Mouse (Mus musculus) megakaryocyte, embryonic 14.5 days (primary cell): ENCODE measurements around the gene Plin2. TPM values are rescaled to one million over a fixed set of nuclear protein-coding genes. Genes with fewer than 3 reads are reported as not detected.
"Not testable (repeated sequence)": the region's sequence is repeated elsewhere in the genome, so short reads cannot be mapped to it uniquely, and the experiment has no call there.

Experiments used
- H3K27me3 ChIP-seq: replicated peaks from 2 replicates; pipeline ENCODE3; 2012; ENCODE audit warnings: inconsistent platforms
- H3K36me3 ChIP-seq: replicated peaks from 2 replicates; pipeline ENCODE3; 2012; ENCODE audit warnings: low read length, inconsistent platforms, mixed read lengths
- H3K4me1 ChIP-seq: 2 replicates; pipeline ENCODE4 v1.6.1; 2012; ENCODE audit warnings: inconsistent platforms
- H3K4me3 ChIP-seq: replicated peaks from 2 replicates; pipeline ENCODE3; 2012; ENCODE audit warnings: moderate library complexity, mild to moderate bottlenecking, inconsistent platforms
- H3K9me3 ChIP-seq: 2 replicates; pipeline ENCODE4 v1.6.1; 2012; ENCODE audit warnings: inconsistent platforms
- FLI1 ChIP-seq: IDR thresholded peaks from 2 replicates; pipeline ENCODE4 v1.6.1; 2012; ENCODE audit warnings: low read length, inconsistent platforms, mixed read lengths
- GATA1 ChIP-seq: IDR thresholded peaks from 3 replicates; pipeline ENCODE4 v1.6.1; 2012; ENCODE audit warnings: mixed read lengths, low read length, inconsistent platforms, borderline replicate concordance
- polyA plus RNA-seq: library from polyadenylated mRNA; stranded (reverse); fragments of >175 nt; gene quantifications from 2 replicates; pipeline ENCODE4 v1.2.3, GENCODE M21; 2012; ENCODE audit warnings: low replicate concordance; ENCODE audit not compliant: insufficient read depth

Plin2 gene
- polyA plus RNA-seq, 1 experiment: 32.6 TPM

DNA sequence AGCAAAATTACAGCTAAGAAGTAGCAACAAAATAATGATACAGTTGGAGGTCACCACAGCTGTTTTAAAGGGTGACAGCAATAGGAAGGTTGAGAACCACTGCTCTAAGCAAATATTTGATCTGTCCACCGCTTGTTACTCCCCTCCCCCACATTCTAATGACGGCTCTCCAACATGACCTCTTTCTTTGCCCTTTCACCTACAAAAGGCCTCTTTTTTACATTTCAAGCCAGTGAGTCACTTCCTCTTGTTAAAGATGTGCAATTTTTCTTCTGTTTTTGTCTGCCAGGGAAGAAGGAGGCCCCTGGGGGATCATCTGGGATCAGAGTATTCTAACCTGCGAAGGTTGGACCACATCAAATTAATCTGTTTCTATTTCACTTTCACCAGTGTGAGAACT, 1.9 kb upstream of the Plin2 start:
- no peak for TF ChIP-seq GATA1
- no peak for TF ChIP-seq FLI1
- peaks cover 12% of the 10 kb centered on the region for H3K36me3 ChIP-seq
- H3K4me1 ChIP-seq: peaks cover 67% of the 10 kb centered on the region
- no peak overlapping the region for H3K4me3 ChIP-seq
- no peaks in the 10 kb centered on the region for H3K9me3 ChIP-seq
- H3K27me3 ChIP-seq: no peaks in the 10 kb centered on the region

DNA sequence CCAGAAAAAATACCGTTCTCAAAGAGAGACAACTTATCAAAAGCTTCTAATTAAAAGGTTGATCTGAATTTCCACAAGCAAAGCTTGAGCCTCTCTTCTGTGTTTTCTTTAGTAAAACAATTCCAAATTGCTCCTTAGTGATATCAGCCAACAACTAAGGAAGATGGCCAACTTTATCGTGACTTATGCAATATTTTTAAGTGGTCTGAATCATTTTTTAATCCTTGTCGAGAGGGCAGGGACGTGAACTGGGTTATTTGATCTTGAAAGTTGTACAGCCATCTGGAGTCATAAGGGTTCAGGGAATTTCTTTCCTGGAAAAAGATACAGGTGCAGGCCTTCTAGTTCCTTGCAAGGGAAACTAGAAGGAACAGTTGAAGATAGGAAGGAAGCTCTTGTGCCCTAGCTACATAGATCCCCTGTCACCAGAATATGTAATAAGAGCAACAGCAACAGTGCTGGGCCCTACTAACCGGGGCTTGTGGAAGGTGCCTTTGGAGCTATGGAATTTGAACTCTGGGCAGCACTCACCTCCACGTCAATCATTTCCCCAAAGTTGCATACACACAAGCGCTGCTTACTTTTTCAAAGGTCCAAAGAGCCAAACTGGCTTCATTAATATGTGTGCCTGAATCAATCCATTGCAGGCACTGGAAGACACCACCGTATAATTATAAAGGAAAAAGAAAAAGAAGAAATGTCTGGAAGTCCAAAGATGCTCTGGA, 884 bp upstream of the Plin2 start:
- no peak for TF ChIP-seq FLI1
- no peak for TF ChIP-seq GATA1
- Histone ChIP-seq H3K27me3 (no peaks in the 10 kb centered on the region), H3K36me3 (peaks cover 22% of the 10 kb centered on the region), H3K4me3 (no peak overlapping the region), H3K4me1 (peaks cover 64% of the 10 kb centered on the region), H3K9me3 (no peaks in the 10 kb centered on the region)

DNA sequence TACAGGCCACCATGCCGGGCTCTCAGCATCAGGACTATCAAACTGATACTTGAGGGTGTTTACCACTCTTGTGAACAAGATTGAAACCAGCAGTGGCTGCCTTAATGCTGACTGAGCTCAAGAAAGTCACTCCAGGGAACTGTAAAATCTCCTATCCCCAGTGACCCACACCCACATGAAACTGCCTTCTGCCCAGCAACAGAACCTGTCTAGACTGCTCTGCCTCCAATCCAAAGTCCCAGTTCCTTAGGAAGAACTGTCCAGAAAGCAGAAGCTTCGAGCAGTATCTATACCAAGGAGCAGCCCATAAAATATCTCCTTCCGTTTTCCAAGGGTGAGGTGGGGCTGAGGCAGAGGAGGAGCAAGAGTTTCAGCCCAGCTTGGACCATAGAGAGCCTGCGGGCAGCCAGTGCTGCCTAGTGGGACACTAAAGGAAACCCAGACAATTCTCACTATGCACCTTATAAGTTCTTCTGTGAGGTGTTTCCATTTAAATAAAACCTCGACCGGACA, 563 bp downstream of the Plin2 start:
- H3K27me3 ChIP-seq, H3K9me3 ChIP-seq: not testable (repeated sequence)
- Histone ChIP-seq H3K4me1 (peaks cover 73% of the 10 kb centered on the region), H3K36me3 (peaks cover 36% of the 10 kb centered on the region), H3K4me3 (peak overlapping the region; percentile 95)

DNA sequence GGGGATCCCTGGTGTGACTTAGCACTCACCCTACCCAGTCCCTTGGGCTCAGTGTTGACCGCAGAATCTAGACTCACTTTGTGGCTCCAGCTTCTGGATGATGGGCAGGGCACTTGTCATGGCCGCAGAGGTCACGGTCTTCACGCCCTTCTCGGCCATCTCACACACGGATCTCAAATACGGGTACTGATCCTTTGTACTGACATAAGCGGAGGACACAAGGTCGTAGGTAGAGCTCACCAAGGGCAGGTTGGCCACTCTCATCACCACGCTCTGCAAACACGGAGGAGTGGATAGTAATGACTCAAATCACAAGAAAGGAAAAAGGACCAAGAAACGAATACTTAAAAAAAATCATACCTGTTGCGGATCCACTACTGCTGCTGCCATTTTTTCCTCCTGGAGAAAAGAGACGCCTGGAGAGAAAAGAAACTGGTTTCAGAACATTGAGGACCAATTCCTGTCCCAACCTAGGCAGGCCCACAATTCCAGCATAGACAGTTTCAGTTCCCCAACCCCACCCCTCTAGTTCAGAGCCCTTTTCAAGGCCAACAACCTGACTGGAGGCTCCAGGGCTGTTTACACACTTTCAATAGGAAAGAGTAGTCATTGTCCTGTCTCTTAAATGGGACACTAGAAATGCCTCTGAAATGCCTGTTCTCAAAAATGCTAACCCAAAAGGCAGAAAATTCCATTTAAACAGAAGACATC, 1.4 kb downstream of the Plin2 start:
- H3K27me3 ChIP-seq: no peaks in the 10 kb centered on the region
- H3K4me1 ChIP-seq: peaks cover 73% of the 10 kb centered on the region
- H3K4me3 ChIP-seq: peak overlapping the region; percentile 91
- no peaks in the 10 kb centered on the region for H3K9me3 ChIP-seq
- TF ChIP-seq GATA1: no peak
- TF ChIP-seq FLI1: no peak
- peaks cover 43% of the 10 kb centered on the region for H3K36me3 ChIP-seq

DNA sequence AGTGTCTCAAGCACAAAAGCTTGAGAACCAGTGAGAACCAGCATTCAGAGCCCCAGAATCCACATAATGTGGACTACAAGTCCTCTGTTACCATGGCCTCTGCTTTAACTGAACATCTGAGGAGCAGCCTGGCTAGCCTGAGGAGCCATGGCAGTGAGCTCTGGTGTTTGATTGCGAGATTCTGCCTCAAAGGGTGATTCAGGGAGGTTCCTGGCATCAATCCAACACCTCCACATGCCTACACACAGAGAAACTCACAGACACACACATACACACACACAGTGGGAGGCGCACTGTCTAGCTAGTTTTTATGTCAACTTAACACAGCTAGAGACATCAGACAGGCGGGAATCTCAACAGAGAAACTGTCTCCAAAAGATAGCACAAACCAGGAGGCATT, 4.3 kb downstream of the Plin2 start:
- H3K27me3 ChIP-seq: no peaks in the 10 kb centered on the region
- peaks cover 57% of the 10 kb centered on the region for H3K36me3 ChIP-seq
- H3K9me3 ChIP-seq: no peaks in the 10 kb centered on the region
- H3K4me1 ChIP-seq: peaks cover 44% of the 10 kb centered on the region
- no peak for TF ChIP-seq GATA1
- TF ChIP-seq FLI1: no peak
- no peak overlapping the region for H3K4me3 ChIP-seq

DNA sequence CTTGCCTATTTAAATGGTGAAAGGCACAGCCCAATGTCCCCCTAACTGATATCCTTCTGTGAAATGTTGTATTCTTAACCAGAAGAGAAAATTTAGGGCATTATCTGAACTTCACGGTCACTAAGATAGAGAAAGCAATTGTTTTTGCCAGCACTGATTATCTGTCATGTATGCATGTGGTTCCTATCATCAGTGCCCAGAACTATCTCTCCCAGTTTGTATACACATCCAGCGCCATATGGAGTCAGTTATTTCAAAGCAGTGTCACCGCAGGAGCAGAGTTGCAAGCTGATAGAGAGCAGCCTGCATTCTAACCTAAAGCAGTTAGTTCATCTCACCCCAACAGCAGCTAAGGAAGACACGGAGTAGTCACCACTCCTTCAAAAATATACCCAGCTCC, 5.9 kb downstream of the Plin2 start:
- H3K36me3 ChIP-seq: peaks cover 74% of the 10 kb centered on the region
- peaks cover 32% of the 10 kb centered on the region for H3K4me1 ChIP-seq
- H3K4me3 ChIP-seq: no peak overlapping the region
- H3K27me3 ChIP-seq: no peaks in the 10 kb centered on the region
- 0 out of 2 replicates have a peak, but pooled peaks cover 3% of the 10 kb centered on the region for H3K9me3 ChIP-seq
- TF ChIP-seq FLI1 (no peak), GATA1 (no peak)

DNA sequence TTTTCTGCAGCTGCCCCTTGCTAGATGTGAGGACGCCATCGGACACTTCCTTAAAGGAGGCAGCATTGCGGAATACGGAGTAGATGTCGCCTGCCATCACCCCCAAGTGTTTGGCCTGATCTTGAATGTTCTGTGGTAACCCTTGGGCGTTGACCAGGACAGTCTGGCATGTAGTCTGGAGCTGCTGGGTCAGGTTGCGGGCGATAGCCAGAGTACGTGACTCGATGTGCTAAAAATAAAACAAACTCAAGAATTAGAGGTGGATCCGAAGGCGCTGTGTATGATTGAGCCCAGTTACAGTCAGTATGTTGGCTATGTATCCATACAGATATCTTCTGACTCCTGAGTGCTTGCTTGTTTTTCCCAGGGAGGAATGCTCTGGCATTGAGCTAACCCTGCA, 12.7 kb downstream of the Plin2 start:
- H3K36me3 ChIP-seq: peaks cover 71% of the 10 kb centered on the region

DNA sequence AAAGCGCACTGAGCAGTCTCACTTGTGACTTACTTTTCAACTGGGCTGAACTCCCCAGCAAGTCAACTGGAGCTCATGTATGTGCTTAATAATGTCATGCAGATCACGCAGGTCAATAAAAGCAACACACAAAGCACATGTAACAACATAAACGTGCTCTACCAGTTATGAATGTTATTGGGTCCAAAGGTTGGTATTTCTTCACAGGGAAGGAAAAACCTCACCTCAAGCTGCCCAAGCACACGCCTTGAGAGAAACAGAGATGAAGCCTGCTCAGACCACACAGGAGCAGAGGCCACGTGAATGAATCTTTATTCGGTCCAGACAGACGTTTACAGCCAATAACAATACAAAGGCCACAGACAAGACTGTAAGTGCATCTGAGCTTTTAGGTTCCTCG, 13.4 kb downstream of the Plin2 start:
- H3K4me1 ChIP-seq, H3K27me3 ChIP-seq, H3K4me3 ChIP-seq, H3K9me3 ChIP-seq: not testable (repeated sequence)
- peaks cover 67% of the 10 kb centered on the region for H3K36me3 ChIP-seq

More for the DNA sequence above, 12.7 kb downstream of the Plin2 start:
- no peaks in the 10 kb centered on the region for H3K27me3 ChIP-seq
- TF ChIP-seq FLI1: no peak
- no peak for TF ChIP-seq GATA1
- H3K9me3 ChIP-seq: 0 out of 2 replicates have a peak, but pooled peaks cover 3% of the 10 kb centered on the region
- no peak overlapping the region for H3K4me3 ChIP-seq
- no peaks in the 10 kb centered on the region for H3K4me1 ChIP-seq

DNA sequence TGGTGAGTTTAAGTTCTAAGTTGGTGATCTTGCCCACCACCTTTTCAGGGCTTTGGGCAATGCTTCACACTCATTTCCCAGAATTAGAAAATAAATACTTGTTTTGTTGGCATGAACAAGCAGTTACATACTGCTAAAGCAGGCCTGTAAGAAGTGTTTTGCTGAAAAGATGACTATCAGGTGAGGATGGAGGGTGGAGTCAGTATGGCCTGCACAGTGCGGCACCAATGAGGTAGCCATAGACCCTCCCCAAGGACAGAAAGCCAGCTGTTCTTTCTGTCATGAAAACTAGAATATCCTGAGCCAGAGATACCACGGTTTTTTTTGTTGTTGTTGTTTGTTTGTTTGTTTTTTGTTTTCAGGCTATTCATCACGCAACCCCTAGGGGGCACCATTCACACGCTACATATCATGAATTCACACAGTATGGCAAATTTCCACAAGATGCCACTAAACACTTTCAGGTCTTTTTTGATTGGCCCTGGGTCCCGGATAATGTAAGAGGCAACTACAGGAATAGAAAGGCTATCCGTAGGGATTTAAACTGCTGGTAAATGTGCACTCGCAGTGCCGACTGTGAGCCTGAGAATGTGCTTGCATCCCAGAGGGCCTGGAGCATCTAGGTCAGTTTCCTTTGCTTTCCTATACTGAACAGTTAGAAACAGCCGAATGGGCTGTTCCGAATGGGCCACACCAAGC, 18.0 kb downstream of the Plin2 start:
- H3K4me1 ChIP-seq: no peaks in the 10 kb centered on the region
- TF ChIP-seq FLI1 (no peak), GATA1 (no peak)
- H3K9me3 ChIP-seq: 0 out of 2 replicates have a peak, but pooled peaks cover 6% of the 10 kb centered on the region
- H3K36me3 ChIP-seq: peaks cover 25% of the 10 kb centered on the region
- no peak overlapping the region for H3K4me3 ChIP-seq
- no peaks in the 10 kb centered on the region for H3K27me3 ChIP-seq

DNA sequence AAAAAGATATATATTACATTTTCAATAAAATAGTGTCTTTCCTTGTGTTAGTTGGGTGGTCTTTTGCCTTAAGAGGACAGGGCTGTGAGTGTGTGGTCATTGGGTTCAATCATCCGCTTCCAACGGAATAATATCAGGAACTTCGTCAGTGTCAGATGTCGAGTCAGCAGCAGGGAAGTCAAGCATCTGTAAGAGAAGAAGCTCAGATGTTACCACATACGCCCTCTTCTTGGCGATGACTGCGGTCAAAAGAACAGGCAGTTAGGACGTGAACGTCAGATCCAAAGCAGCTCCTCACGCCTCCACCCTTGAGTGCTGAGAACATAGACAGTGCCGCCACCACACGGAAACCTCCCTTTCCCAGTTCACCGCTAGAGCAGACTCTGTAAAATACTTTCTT, 21.5 kb downstream of the Plin2 start:
- H3K9me3 ChIP-seq: peaks cover 10% of the 10 kb centered on the region; the same call in 1 of the 2 replicates
- not testable (repeated sequence) for H3K27me3 ChIP-seq, H3K4me1 ChIP-seq, H3K36me3 ChIP-seq, H3K4me3 ChIP-seq

DNA sequence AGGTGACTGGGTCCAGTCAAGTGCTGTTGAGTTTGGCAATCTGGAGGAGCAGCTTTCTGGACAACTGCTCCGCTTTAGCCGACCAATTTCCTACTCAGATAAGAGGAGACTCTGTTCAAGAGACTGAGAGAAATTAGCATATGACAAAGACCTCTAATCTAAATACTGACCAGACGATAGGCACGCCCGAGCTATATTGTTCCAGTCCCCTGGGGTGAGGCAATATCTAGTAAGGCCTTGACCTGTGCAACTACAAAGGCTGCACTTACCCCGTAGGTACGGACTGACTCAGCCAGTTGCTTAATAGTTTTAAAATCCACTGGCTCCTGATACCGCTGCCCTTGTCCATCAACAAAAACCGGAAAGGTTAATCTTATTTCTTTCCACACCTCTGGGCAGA, 32.3 kb downstream of the Plin2 start:
- not testable (repeated sequence) for H3K4me1 ChIP-seq, H3K4me3 ChIP-seq, H3K36me3 ChIP-seq, H3K27me3 ChIP-seq, H3K9me3 ChIP-seq

DNA sequence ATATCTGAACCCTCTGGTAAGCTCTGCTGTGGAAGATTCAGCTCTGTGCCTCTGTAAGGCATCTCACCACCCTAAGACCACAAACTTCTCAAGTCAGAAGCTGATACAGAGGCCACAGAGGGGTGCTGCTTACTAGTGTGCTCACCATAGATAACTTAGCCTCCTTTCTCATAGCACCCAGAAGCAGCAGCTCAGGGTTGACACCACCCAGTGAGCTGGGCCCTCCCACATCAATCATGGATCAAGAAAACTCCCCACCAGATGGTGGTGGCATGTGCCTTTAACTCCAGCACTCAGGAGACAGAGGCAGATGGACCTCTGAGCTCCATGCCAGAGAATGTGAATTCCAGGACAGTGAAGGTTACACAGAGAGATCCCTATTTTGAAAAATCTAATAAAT, 35.0 kb downstream of the Plin2 start:
- not testable (repeated sequence) for H3K9me3 ChIP-seq, H3K4me3 ChIP-seq, H3K4me1 ChIP-seq, H3K27me3 ChIP-seq, H3K36me3 ChIP-seq

DNA sequence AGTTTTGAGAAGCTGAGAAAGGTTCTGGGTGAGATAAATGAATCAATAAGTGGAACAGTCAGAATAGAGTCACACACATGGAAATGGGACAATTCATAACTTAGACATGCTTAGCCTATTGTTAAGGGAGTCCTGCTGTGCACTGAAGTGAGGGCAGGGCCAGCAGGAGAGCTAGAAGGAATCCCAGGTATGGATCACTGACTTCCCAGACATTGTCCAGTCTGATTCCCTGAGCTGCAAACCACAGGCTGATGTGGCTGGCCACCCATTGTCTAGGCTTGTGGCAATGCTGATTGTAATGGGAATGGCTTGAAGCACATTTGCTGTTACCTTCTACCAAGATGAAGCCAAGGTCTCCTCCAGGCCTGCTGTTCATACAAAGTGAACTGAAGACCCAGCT, 35.5 kb downstream of the Plin2 start:
- H3K36me3 ChIP-seq, H3K27me3 ChIP-seq, H3K9me3 ChIP-seq, H3K4me1 ChIP-seq, H3K4me3 ChIP-seq: not testable (repeated sequence)

DNA sequence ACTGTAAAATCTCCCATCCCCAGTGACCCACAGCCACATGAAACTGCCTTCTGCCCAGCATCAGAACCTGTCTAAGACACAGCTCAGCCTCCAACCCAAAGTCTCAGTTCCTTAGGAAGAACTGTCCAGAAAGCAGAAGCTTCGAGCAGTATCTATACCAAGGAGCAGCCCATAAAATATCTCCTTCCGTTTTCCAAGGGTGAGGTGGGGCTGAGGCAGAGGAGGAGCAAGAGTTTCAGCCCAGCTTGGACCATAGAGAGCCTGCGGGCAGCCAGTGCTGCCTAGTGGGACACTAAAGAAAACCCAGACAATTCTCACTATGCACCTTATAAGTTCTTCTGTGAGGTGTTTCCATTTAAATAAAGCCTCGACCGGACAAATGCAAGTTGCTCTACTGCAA, 37.3 kb downstream of the Plin2 start:
- H3K9me3 ChIP-seq, H3K4me3 ChIP-seq, H3K4me1 ChIP-seq, H3K36me3 ChIP-seq, H3K27me3 ChIP-seq: not testable (repeated sequence)
